Mouse (Mus musculus) kidney, embryonic 14.5 days (tissue): ENCODE measurements around the gene Tjap1. TPM values are rescaled to one million over a fixed set of nuclear protein-coding genes. Genes with fewer than 3 reads are reported as not detected.

Experiments
- microRNA counts: library from miRNA; unstranded; fragments of <30 nt; microRNA quantifications from one replicate; lab custom pipeline; 2017
- microRNA-seq: library from miRNA; unstranded; fragments of <30 nt; microRNA quantifications from one replicate; pipeline ENCODE4, GENCODE M21; 2016
- polyA plus RNA-seq: library from polyadenylated mRNA; unstranded; fragments of >200 nt; fragmentation: Nextera tagmentation; extraction: Ambion mirVana; gene quantifications from 2 replicates; pipeline ENCODE4 v1.2.1, GENCODE M21; 2014

Gene Tjap1
- polyA plus RNA-seq, 1 experiment from 2014 or later = 39.4 TPM

MicroRNAs within 50 kb of the gene (microRNA counts, 519-probe panel; counts per million panel counts)
- microRNA mmu-miR-693-3p (lab: Ali Mortazavi, UCI) (not detected), microRNA mmu-miR-693-5p (lab: Ali Mortazavi, UCI) (not detected)

Small RNA genes within 50 kb of the gene (microRNA-seq; reads per million reads assigned to microRNA genes)
- gene Mir693 = 0.63 reads per million

Other genes with a start within 250 kb of the Tjap1 start
- 149 and 164 TPM in 2 replicates for gene Mrps18a, start 172.0 kb downstream of the Tjap1 start, polyA plus RNA-seq
- 14.4 and 14.8 TPM in 2 replicates for gene Rsph9, start 138.8 kb downstream of the Tjap1 start, polyA plus RNA-seq
- gene Mad2l1bp, start 129.5 kb downstream of the Tjap1 start, polyA plus RNA-seq = 34.2 and 34.6 TPM in 2 replicates
- 35.6 and 36.0 TPM in 2 replicates for gene Gtpbp2, start 122.0 kb downstream of the Tjap1 start, polyA plus RNA-seq
- gene Polh, start 80.4 kb downstream of the Tjap1 start, polyA plus RNA-seq = 9.3 and 15.6 TPM in 2 replicates
- gene Xpo5, start 80.2 kb downstream of the Tjap1 start, polyA plus RNA-seq = 36.6 and 61.5 TPM in 2 replicates
- 114 and 120 TPM in 2 replicates for gene Polr1c, start 35.0 kb downstream of the Tjap1 start, polyA plus RNA-seq
- gene Yipf3, start 34.9 kb downstream of the Tjap1 start, polyA plus RNA-seq = 102 and 106 TPM in 2 replicates
- 0.54 and 0.92 TPM in 2 replicates for gene Lrrc73, start 29.5 kb downstream of the Tjap1 start, polyA plus RNA-seq
- not detected in 2 replicates for gene Dlk2, start 14.4 kb upstream of the Tjap1 start, polyA plus RNA-seq
- 3.5 and 4.6 TPM in 2 replicates for gene Abcc10, start 45.3 kb upstream of the Tjap1 start, polyA plus RNA-seq
- 12.1 and 18.3 TPM in 2 replicates for gene Zfp318, start 100.7 kb upstream of the Tjap1 start, polyA plus RNA-seq
- gene Crip3, start 145.9 kb upstream of the Tjap1 start, polyA plus RNA-seq = 0.38 and 0.60 TPM in 2 replicates
- not detected in 2 replicates for gene Slc22a7, start 155.4 kb upstream of the Tjap1 start, polyA plus RNA-seq
- 0.04 and 0.11 TPM in 2 replicates for gene Ttbk1, start 204.6 kb upstream of the Tjap1 start, polyA plus RNA-seq
- gene Dnph1, start 213.7 kb upstream of the Tjap1 start, polyA plus RNA-seq = 67.9 and 71.2 TPM in 2 replicates